Mouse (Mus musculus) olfactory bulb, adult 2 months (tissue): ENCODE results near the gene Slc38a7.

Experiments used
- CTCF ChIP-seq: fragments of 200-500 bp; IDR thresholded peaks from 2 replicates; pipeline ENCODE4 v1.5.1; 2012; ENCODE audit warnings: low read depth, mild to moderate bottlenecking, low read length, moderate library complexity; ENCODE audit not compliant: insufficient read depth
- POLR2A ChIP-seq: fragments of 200-500 bp; IDR thresholded peaks from 2 replicates; pipeline ENCODE4 v1.6.1; 2012; ENCODE audit warnings: mild to moderate bottlenecking, low read depth, low read length, moderate library complexity; ENCODE audit not compliant: insufficient read depth

- TF ChIP-seq POLR2A, result no peak
- TF ChIP-seq CTCF, result no peak
Measured at GRCm38 (mm10) chr8:95893701-95894100, 40.4 kb upstream of the Slc38a7 start.
